Mouse (Mus musculus): ENCODE results near the gene Gm4131. TPM values are rescaled to one million over a fixed set of nuclear protein-coding genes. Genes with fewer than 3 reads are reported as not detected.
A peak's percentile ranks its signal among the peaks of the same experiment; 100 is the strongest.

Gm4131 gene
- polyA plus RNA-seq, 1 experiment: 1.6 TPM

DNA sequence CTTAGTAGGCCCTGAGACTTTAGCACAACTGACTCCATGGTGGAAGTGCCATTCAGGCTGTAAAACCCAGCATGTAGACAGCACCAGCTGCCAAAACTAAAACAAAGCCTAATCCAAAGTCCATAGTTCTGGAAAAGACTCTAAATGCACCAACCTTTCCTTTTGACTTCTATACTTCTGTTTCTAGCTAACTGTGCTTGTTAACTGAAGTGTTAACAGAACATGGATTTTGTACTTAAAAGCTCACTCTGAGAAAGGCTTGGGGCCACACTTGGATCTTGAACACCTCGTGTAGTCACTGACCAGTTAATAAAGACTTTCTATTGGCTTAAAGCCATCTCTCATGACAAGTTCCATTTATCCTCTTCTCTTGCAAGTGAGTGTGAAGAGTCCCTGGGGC, 123.8 kb downstream of the Gm4131 start:
- WGBS: 44% methylated on average over 1 of the region's 1 CpGs
- Histone ChIP-seq H3K4me3 (ENCODE audit: insufficient read depth, low read depth, low read length) (no peak overlapping the region), H3K4me1 (ENCODE audit: control insufficient read depth, insufficient read depth, low read length) (peaks cover 6% of the 10 kb centered on the region; the same call in 1 of the 2 replicates), H3K27ac (ENCODE audit: insufficient read depth, low read depth, low read length) (peak overlapping the region; percentile 78; the same call in 1 of the 2 replicates), H3K27me3 (replicated peaks; ENCODE audit: control insufficient read depth, insufficient read depth, low read length) (no peaks in the 10 kb centered on the region), H3K36me3 (ENCODE audit: control insufficient read depth, insufficient read depth, low read length) (no peaks in the 10 kb centered on the region)
- peak; percentile 73 for DNase-seq
- TF ChIP-seq CTCF (conservative IDR thresholded peaks at IDR 0.05; ENCODE audit: insufficient read depth, insufficient read length, low read depth, low read length) (no peak), POLR2A (IDR thresholded peaks at IDR 0.05; ENCODE audit: low read depth, low read length) (no peak)

DNA sequence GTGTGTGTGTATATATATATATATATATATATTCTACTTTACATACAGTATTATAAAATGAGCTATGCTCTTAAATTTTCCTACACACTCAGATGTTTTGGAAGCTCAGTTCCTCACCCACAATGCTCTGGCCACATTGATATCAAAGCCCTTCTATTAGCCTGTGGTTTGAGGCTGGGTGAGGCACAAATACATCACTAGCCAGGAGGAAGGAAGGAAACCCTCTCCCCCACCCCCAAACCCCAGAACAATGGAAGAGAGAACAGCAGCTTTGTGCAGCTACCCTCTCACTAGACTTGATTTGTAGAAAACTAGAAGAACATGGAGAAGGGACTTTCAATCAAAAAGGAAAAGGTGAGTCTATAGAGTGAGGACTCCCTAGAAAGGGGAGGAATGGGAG, 126.7 kb downstream of the Gm4131 start:
- H3K4me3 ChIP-seq (ENCODE audit: insufficient read depth, low read depth, low read length): no peak overlapping the region
- TF ChIP-seq POLR2A (IDR thresholded peaks at IDR 0.05; ENCODE audit: low read depth, low read length) (no peak), CTCF (conservative IDR thresholded peaks at IDR 0.05; ENCODE audit: insufficient read depth, insufficient read length, low read depth, low read length) (no peak)
- no peak for DNase-seq
- no peaks in the 10 kb centered on the region for H3K36me3 ChIP-seq (ENCODE audit: control insufficient read depth, insufficient read depth, low read length)
- H3K4me1 ChIP-seq (ENCODE audit: control insufficient read depth, insufficient read depth, low read length): peaks cover 7% of the 10 kb centered on the region; the same call in 1 of the 2 replicates
- no peak overlapping the region for H3K27ac ChIP-seq (ENCODE audit: insufficient read depth, low read depth, low read length)
- H3K27me3 ChIP-seq (replicated peaks; ENCODE audit: control insufficient read depth, insufficient read depth, low read length): no peaks in the 10 kb centered on the region

DNA sequence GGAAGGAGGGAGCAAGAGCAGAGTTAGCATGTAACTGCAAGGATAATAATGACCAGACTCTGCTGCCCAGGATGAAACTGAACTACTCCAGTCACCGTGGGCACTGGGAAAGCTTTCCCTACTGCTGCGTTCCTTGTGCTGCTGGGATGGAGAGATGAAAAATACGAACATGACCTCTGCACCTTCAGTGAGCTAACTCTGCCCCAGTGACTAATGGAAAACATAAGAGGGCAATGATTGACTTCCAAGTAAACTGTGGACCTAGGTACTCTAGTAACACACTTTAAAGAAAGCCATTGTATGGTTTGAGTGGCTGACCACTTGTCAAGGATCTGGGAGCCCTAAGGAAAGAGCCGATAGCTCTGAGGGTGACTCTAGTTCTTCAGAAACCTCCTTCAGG, 128.5 kb downstream of the Gm4131 start:
- WGBS: 63% methylated on average over 4 of the region's 4 CpGs
- DNase-seq: peak; percentile 79
- Histone ChIP-seq H3K27ac (ENCODE audit: insufficient read depth, low read depth, low read length) (peak overlapping the region; percentile 76), H3K36me3 (ENCODE audit: control insufficient read depth, insufficient read depth, low read length) (no peaks in the 10 kb centered on the region), H3K4me3 (ENCODE audit: insufficient read depth, low read depth, low read length) (no peak overlapping the region), H3K4me1 (ENCODE audit: control insufficient read depth, insufficient read depth, low read length) (peaks cover 7% of the 10 kb centered on the region; the same call in 1 of the 2 replicates), H3K27me3 (replicated peaks; ENCODE audit: control insufficient read depth, insufficient read depth, low read length) (no peaks in the 10 kb centered on the region)
- TF ChIP-seq POLR2A (IDR thresholded peaks at IDR 0.05; ENCODE audit: low read depth, low read length) (no peak), CTCF (conservative IDR thresholded peaks at IDR 0.05; ENCODE audit: insufficient read depth, insufficient read length, low read depth, low read length) (no peak)

DNA sequence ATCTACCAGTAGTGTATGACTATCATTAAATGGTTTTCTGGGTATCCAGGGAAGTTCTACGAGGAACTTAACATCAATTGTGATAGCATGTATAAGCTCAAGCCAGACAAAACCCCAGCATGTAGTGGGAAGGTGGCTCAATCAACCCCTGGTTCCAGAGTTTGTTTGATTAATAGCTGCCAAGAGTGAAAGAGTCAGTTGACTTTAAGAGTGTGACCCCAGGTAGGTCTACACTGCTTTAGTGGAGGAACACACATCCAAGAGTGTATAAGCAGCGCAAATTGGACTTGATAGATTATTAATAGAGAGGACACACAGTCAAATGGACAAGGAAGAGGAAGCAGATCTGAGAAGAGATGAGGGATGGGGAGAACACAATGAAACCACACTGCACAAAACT, 128.9 kb downstream of the Gm4131 start:
- peak overlapping the region; percentile 76; the same call in 1 of the 2 replicates for H3K27ac ChIP-seq (ENCODE audit: insufficient read depth, low read depth, low read length)
- DNase-seq: no peak
- WGBS: 83% methylated on average over 2 of the region's 2 CpGs
- H3K27me3 ChIP-seq (replicated peaks; ENCODE audit: control insufficient read depth, insufficient read depth, low read length): no peaks in the 10 kb centered on the region
- H3K4me3 ChIP-seq (ENCODE audit: insufficient read depth, low read depth, low read length): no peak overlapping the region
- TF ChIP-seq POLR2A (IDR thresholded peaks at IDR 0.05; ENCODE audit: low read depth, low read length) (no peak), CTCF (conservative IDR thresholded peaks at IDR 0.05; ENCODE audit: insufficient read depth, insufficient read length, low read depth, low read length) (no peak)
- peaks cover 7% of the 10 kb centered on the region; the same call in 1 of the 2 replicates for H3K4me1 ChIP-seq (ENCODE audit: control insufficient read depth, insufficient read depth, low read length)
- no peaks in the 10 kb centered on the region for H3K36me3 ChIP-seq (ENCODE audit: control insufficient read depth, insufficient read depth, low read length)

DNA sequence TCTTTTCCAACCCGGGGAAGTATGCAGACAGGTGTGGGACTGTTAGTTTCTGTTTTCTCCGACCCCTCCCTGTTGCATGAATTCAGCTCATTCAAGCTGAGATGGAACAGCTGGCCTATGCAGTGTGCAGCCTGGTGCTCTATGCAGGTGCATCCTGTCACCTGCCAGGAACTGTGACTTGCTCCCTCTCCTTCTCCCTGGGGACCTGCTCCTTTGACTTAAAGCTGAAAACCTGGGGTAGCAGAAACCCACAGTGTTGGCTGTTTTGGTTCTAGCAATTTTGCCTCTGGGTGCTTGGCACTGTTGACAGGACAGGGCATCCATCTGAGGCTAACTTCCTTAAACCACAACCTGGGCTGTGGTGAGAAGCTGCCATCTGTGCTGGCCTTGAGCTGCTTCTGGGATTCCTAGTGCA, 141.4 kb downstream of the Gm4131 start:
- Histone ChIP-seq H3K4me3 (ENCODE audit: insufficient read depth, low read depth, low read length) (no peak overlapping the region), H3K27ac (ENCODE audit: insufficient read depth, low read depth, low read length) (no peak overlapping the region), H3K36me3 (ENCODE audit: control insufficient read depth, insufficient read depth, low read length) (no peaks in the 10 kb centered on the region), H3K4me1 (ENCODE audit: control insufficient read depth, insufficient read depth, low read length) (no peaks in the 10 kb centered on the region), H3K27me3 (replicated peaks; ENCODE audit: control insufficient read depth, insufficient read depth, low read length) (no peaks in the 10 kb centered on the region)
- WGBS: 37% methylated on average over 2 of the region's 2 CpGs
- TF ChIP-seq POLR2A (IDR thresholded peaks at IDR 0.05; ENCODE audit: low read depth, low read length) (no peak), CTCF (conservative IDR thresholded peaks at IDR 0.05; ENCODE audit: insufficient read depth, insufficient read length, low read depth, low read length) (no peak)
- DNase-seq: no peak

DNA sequence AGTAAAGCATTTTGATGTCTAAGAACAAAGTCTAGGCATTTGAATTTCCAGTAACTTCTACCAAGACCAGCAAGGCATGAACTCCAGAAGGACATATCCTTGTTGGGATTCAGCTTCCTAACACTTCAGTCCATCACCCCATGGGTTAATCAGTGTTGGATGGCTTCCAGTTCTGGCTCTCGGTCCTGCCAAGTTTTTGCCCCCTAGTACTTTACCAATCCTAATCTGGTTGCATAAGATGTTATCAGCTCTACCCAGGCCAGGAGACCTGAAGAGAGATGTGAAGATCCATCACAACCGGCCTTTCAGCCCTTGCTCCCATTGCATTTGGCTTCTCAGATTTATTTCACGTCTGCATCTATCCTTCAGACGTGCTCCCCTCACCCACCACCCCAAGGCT, 144.5 kb downstream of the Gm4131 start:
- Histone ChIP-seq H3K4me3 (ENCODE audit: insufficient read depth, low read depth, low read length) (no peak overlapping the region), H3K4me1 (ENCODE audit: control insufficient read depth, insufficient read depth, low read length) (no peaks in the 10 kb centered on the region), H3K27me3 (replicated peaks; ENCODE audit: control insufficient read depth, insufficient read depth, low read length) (no peaks in the 10 kb centered on the region), H3K27ac (ENCODE audit: insufficient read depth, low read depth, low read length) (no peak overlapping the region), H3K36me3 (ENCODE audit: control insufficient read depth, insufficient read depth, low read length) (no peaks in the 10 kb centered on the region)
- WGBS: 62% methylated on average over 4 of the region's 4 CpGs
- no peak for TF ChIP-seq POLR2A (IDR thresholded peaks at IDR 0.05; ENCODE audit: low read depth, low read length)
- TF ChIP-seq CTCF (conservative IDR thresholded peaks at IDR 0.05; ENCODE audit: insufficient read depth, insufficient read length, low read depth, low read length): no peak
- DNase-seq: no peak

DNA sequence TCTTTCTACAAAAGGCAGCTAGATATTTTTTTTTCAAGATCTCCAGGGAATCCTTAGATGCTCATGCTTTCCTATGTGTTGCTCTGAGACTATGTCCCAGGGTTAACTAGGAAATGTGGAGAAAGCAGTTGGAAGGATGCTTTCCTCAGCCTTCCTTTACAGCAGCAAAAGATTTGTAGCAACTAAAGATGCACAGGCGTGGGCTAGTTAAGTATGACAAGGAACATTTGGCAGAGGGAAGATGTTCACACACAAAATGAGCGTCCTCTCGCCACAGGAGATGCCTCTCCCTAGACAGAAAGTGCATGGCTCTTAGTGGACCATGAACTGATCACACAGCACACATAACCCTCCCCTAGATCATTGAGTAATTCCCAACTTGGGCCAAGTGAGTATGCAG, 149.2 kb downstream of the Gm4131 start:
- TF ChIP-seq CTCF (conservative IDR thresholded peaks at IDR 0.05; ENCODE audit: insufficient read depth, insufficient read length, low read depth, low read length) (no peak), POLR2A (IDR thresholded peaks at IDR 0.05; ENCODE audit: low read depth, low read length) (no peak)
- DNase-seq: no peak
- Histone ChIP-seq H3K4me3 (ENCODE audit: insufficient read depth, low read depth, low read length) (no peak overlapping the region), H3K27ac (ENCODE audit: insufficient read depth, low read depth, low read length) (no peak overlapping the region), H3K27me3 (replicated peaks; ENCODE audit: control insufficient read depth, insufficient read depth, low read length) (no peaks in the 10 kb centered on the region), H3K36me3 (ENCODE audit: control insufficient read depth, insufficient read depth, low read length) (no peaks in the 10 kb centered on the region), H3K4me1 (ENCODE audit: control insufficient read depth, insufficient read depth, low read length) (no peaks in the 10 kb centered on the region)
- WGBS: 76% methylated on average over 3 of the region's 3 CpGs

Data from kidney, adult 2 months (tissue).